In the genomic region with DNA sequence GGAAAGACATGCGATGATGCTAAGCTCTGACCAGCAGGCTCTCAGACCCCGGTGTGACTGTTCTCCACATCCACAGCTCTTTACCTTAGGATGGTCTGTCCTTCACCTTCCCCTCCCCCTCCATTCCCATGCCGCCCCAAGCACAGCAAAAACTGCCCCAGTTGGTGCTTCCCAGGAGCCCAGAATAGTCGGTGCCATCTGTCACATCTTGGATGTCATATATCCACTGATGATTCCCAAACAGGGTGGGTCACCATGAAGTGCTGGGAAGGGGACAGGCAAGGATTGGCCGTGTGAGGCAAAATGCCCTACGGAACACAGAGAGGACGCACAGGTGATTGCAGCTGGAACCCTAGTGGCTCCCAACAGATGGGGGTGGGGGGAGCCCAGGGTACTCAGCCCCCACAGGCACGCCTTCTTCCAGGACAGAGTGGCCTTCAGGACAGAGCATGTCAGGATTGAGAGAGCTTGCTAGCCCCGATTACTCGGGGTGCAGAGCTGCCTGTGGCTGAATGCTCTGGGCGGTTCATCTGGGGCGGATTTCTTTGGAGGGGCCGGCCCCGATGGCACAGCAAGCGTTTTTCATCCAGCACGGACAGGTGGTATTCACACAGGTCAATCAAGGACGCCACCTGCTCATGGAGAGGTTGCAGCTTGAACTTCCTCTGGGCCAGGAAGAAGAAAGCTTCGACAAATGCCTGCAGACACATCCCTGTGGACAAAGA, we compare ENCODE assay signal across 32 mouse cellular contexts.
DNase-seq lines count a peak whose midpoint lies in the region; ATAC-seq and TF ChIP-seq lines count a peak whose summit lies in the region.
"Had no signal": no experiment of that assay in that cellular context is flagged by ENCODE, and none has a peak within 500 bp of the region (broad histone marks: within the 10 kb centered on the region; RNA-seq: fewer than 3 reads in every experiment).

No protein-coding gene starts in this region.

- peaks cover 4% of the 10 kb centered on the region; the same call in 1 of the 2 replicates for H3K4me1 ChIP-seq in hindbrain, postnatal 0 days (ENCODE audit: insufficient read depth, low read length)
- peaks cover 34% of the 10 kb centered on the region for H3K4me1 ChIP-seq in hindbrain, embryonic 13.5 days (replicated peaks)
- H3K4me1 ChIP-seq: liver, embryonic 12.5 days had no signal

- H3K4me2 ChIP-seq in hindbrain, postnatal 0 days (ENCODE audit: low read depth, low read length), result no peak overlapping the region
- H3K4me2 ChIP-seq in hindbrain, embryonic 13.5 days, result no peak overlapping the region
- H3K4me2 ChIP-seq: forebrain, embryonic 15.5 days; heart, embryonic 15.5 days; hindbrain, embryonic 12.5 days; kidney, embryonic 15.5 days; liver, embryonic 12.5 days; midbrain, embryonic 11.5 days; neural tube, embryonic 12.5 days; stomach, embryonic 15.5 days had no signal

- no peak for DNase-seq in hindbrain, postnatal 0 days (ENCODE audit: low spot score)
- DNase-seq in cerebellum, adult 11-12 months, result peak; percentile 83
- DNase-seq in cerebellum, adult 9-10 months, result peak; percentile 82
- DNase-seq in cerebellum, postnatal 36 days, result peak; percentile 69
- DNase-seq in thymus, postnatal 10 days (ENCODE audit: low spot score in 2 of 2), result no peak
- DNase-seq in layer of hippocampus, postnatal 10 days (ENCODE audit: low spot score in 2 of 2), result no peak
- DNase-seq: adrenal gland, adult 8-10 months; B cell, adult 2 months; gastrocnemius, postnatal 25 days; heart, adult 11 months; kidney, adult 11 months; kidney, postnatal 36 days; layer of hippocampus, postnatal 36 days; left cerebral cortex, postnatal 4 days; liver, postnatal 0 days; lung, postnatal 36 days; right cerebral cortex, postnatal 14 days; thymus, postnatal 25 days had no signal

- no peaks in the 10 kb centered on the region for H3K36me3 ChIP-seq in hindbrain, postnatal 0 days (ENCODE audit: insufficient read depth, low read length)
- no peaks in the 10 kb centered on the region for H3K36me3 ChIP-seq in hindbrain, embryonic 13.5 days
- H3K36me3 ChIP-seq: forebrain, embryonic 15.5 days; heart, embryonic 10.5 days; heart, embryonic 15.5 days; hindbrain, embryonic 12.5 days; kidney, embryonic 15.5 days; liver, embryonic 12.5 days; neural tube, embryonic 12.5 days; stomach, embryonic 15.5 days had no signal

- no peaks in the 10 kb centered on the region for H3K9me3 ChIP-seq in hindbrain, postnatal 0 days (ENCODE audit: low read length)
- H3K9me3 ChIP-seq in hindbrain, embryonic 13.5 days, result no peaks in the 10 kb centered on the region
- H3K9me3 ChIP-seq: forebrain, embryonic 15.5 days; heart, embryonic 10.5 days; heart, embryonic 15.5 days; hindbrain, embryonic 12.5 days; kidney, embryonic 15.5 days; liver, embryonic 12.5 days; neural tube, embryonic 12.5 days; stomach, embryonic 15.5 days had no signal

- H3K4me3 ChIP-seq in hindbrain, postnatal 0 days (ENCODE audit: low read length), result no peak overlapping the region
- no peak overlapping the region for H3K4me3 ChIP-seq in hindbrain, embryonic 13.5 days
- H3K4me3 ChIP-seq: erythroblast, embryonic 14.5 days; forebrain, embryonic 15.5 days; heart, embryonic 10.5 days; heart, embryonic 15.5 days; hindbrain, embryonic 12.5 days; kidney, embryonic 15.5 days; layer of hippocampus, adult 2 months; liver, embryonic 12.5 days; neural tube, embryonic 12.5 days; stomach, embryonic 15.5 days had no signal

- no peak for TF ChIP-seq CTCF in hindbrain, postnatal 0 days (IDR thresholded peaks at IDR 0.05; ENCODE audit: low read depth)

- WGBS in hindbrain, postnatal 0 days, result 72% methylated on average over 18 of the region's 18 CpGs
- WGBS in hindbrain, embryonic 13.5 days, result 77% methylated on average over 18 of the region's 18 CpGs

- no peaks in the 10 kb centered on the region for H3K27me3 ChIP-seq in hindbrain, postnatal 0 days (ENCODE audit: insufficient read depth, low read length)
- H3K27me3 ChIP-seq in hindbrain, embryonic 13.5 days, result no peaks in the 10 kb centered on the region
- H3K27me3 ChIP-seq: forebrain, embryonic 15.5 days; hindbrain, embryonic 12.5 days; kidney, embryonic 15.5 days; neural tube, embryonic 12.5 days; stomach, embryonic 15.5 days had no signal

- no peak overlapping the region for H3K27ac ChIP-seq in hindbrain, postnatal 0 days
- H3K27ac ChIP-seq in hindbrain, embryonic 13.5 days, result no peak overlapping the region
- H3K27ac ChIP-seq: forebrain, embryonic 15.5 days; heart, embryonic 10.5 days; heart, embryonic 15.5 days; hindbrain, embryonic 12.5 days; kidney, embryonic 15.5 days; layer of hippocampus, adult 2 months; liver, embryonic 12.5 days; neural tube, embryonic 12.5 days; stomach, embryonic 15.5 days had no signal

- ATAC-seq in hindbrain, postnatal 0 days, result 0 out of 2 replicates have a peak, but pooled peaks have one; percentile 18
- no peak for ATAC-seq in hindbrain, embryonic 13.5 days (ENCODE audit: low FRiP score)
- ATAC-seq: forebrain, embryonic 15.5 days; inflammation-experienced regulatory T-cells, adult 6 months; liver, embryonic 12.5 days; liver, postnatal 0 days; midbrain, embryonic 16.5 days had no signal

- H3K9ac ChIP-seq in hindbrain, postnatal 0 days (replicated peaks; ENCODE audit: low read length), result no peak overlapping the region
- H3K9ac ChIP-seq in hindbrain, embryonic 13.5 days, result no peak overlapping the region
- H3K9ac ChIP-seq: forebrain, embryonic 15.5 days; heart, embryonic 15.5 days; hindbrain, embryonic 12.5 days; kidney, embryonic 15.5 days; liver, embryonic 12.5 days; liver, postnatal 0 days; neural tube, embryonic 12.5 days; stomach, embryonic 15.5 days had no signal

Comparison
In these comparisons a context has a peak if more than half of its experiments do, and no peak if none do; other contexts are left out.
1. DNase-seq: peak in cerebellum, adult 11-12 months (single experiment), cerebellum, adult 9-10 months (single experiment) and cerebellum, postnatal 36 days (2 of 2); none in hindbrain, postnatal 0 days (single experiment), thymus, postnatal 10 days (0 of 2) and layer of hippocampus, postnatal 10 days (0 of 2).